Mouse (Mus musculus): ENCODE results near the gene Ddost. TPM values are rescaled to one million over a fixed set of nuclear protein-coding genes. Genes with fewer than 3 reads are reported as not detected.
"Not testable (repeated sequence)": the region's sequence is repeated elsewhere in the genome, so short reads cannot be mapped to it uniquely, and the experiment has no call there.

The Ddost gene
- polyA plus RNA-seq, 1 experiment from 2014 or later = 429 TPM

- not testable (repeated sequence) for H3K4me2 ChIP-seq; H3K27ac ChIP-seq; H3K9me3 ChIP-seq; H3K4me3 ChIP-seq; ATAC-seq (ENCODE audit: borderline replicate concordance, extremely low read depth, low FRiP score, low TSS enrichment); H3K36me3 ChIP-seq; H3K9ac ChIP-seq
- peaks cover 13% of the 10 kb centered on the region for H3K4me1 ChIP-seq
- peaks cover 21% of the 10 kb centered on the region for H3K27me3 ChIP-seq
- 72% methylated on average over 8 of the region's 12 CpGs for WGBS
These were observed 22.6 kb downstream of the Ddost start for GRCm38 (mm10) chr4:138327155-138327554.

- Histone ChIP-seq H3K9me3 (no peaks in the 10 kb centered on the region), H3K9ac (no peak overlapping the region), H3K27ac (no peak overlapping the region; the same call in 1 of the 2 replicates), H3K4me1 (peaks cover 13% of the 10 kb centered on the region), H3K4me3 (peak overlapping the region; percentile 29), H3K4me2 (peak overlapping the region; percentile 43), H3K27me3 (peaks cover 21% of the 10 kb centered on the region), H3K36me3 (no peaks in the 10 kb centered on the region)
- ATAC-seq (ENCODE audit: borderline replicate concordance, extremely low read depth, low FRiP score, low TSS enrichment) = no peak
- WGBS = 62% methylated on average over 7 of the region's 7 CpGs
These were observed 23.5 kb downstream of the Ddost start for GRCm38 (mm10) chr4:138327891-138328470.

- Histone ChIP-seq H3K27ac (no peak overlapping the region), H3K4me3 (no peak overlapping the region), H3K4me1 (peaks cover 6% of the 10 kb centered on the region), H3K36me3 (no peaks in the 10 kb centered on the region), H3K9me3 (no peaks in the 10 kb centered on the region), H3K4me2 (no peak overlapping the region), H3K9ac (no peak overlapping the region), H3K27me3 (peaks cover 21% of the 10 kb centered on the region)
- WGBS = 16% methylated on average over 15 of the region's 15 CpGs
- ATAC-seq (ENCODE audit: borderline replicate concordance, extremely low read depth, low FRiP score, low TSS enrichment) = no peak
These were observed 25.7 kb downstream of the Ddost start for GRCm38 (mm10) chr4:138330264-138330671.

- H3K4me3 ChIP-seq = no peak overlapping the region
- no peak overlapping the region for H3K27ac ChIP-seq
- H3K9me3 ChIP-seq = no peaks in the 10 kb centered on the region
- WGBS = 69% methylated on average over 9 of the region's 9 CpGs
- ATAC-seq (ENCODE audit: borderline replicate concordance, extremely low read depth, low FRiP score, low TSS enrichment) = no peak
- H3K4me1 ChIP-seq = no peaks in the 10 kb centered on the region
- no peak overlapping the region for H3K9ac ChIP-seq
- peaks cover 21% of the 10 kb centered on the region for H3K27me3 ChIP-seq
- H3K36me3 ChIP-seq = no peaks in the 10 kb centered on the region
- no peak overlapping the region for H3K4me2 ChIP-seq
These were observed 27.1 kb downstream of the Ddost start for GRCm38 (mm10) chr4:138331647-138332046.

GRCm38 (mm10) chr4:138333135-138333534 is 28.6 kb downstream of the Ddost start:
- 75% methylated on average over 4 of the region's 4 CpGs for WGBS
- Histone ChIP-seq H3K36me3 (no peaks in the 10 kb centered on the region), H3K27ac (no peak overlapping the region), H3K4me1 (no peaks in the 10 kb centered on the region), H3K9me3 (no peaks in the 10 kb centered on the region), H3K9ac (no peak overlapping the region), H3K27me3 (peaks cover 21% of the 10 kb centered on the region), H3K4me3 (no peak overlapping the region), H3K4me2 (no peak overlapping the region)
- ATAC-seq (ENCODE audit: borderline replicate concordance, extremely low read depth, low FRiP score, low TSS enrichment) = no peak

- H3K27ac ChIP-seq = no peak overlapping the region
- no peak overlapping the region for H3K4me2 ChIP-seq
- WGBS = 74% methylated on average over 12 of the region's 12 CpGs
- H3K27me3 ChIP-seq = peaks cover 19% of the 10 kb centered on the region
- H3K36me3 ChIP-seq = no peaks in the 10 kb centered on the region
- H3K9ac ChIP-seq = no peak overlapping the region
- no peaks in the 10 kb centered on the region for H3K9me3 ChIP-seq
- no peaks in the 10 kb centered on the region for H3K4me1 ChIP-seq
- H3K4me3 ChIP-seq = no peak overlapping the region
- no peak for ATAC-seq (ENCODE audit: borderline replicate concordance, extremely low read depth, low FRiP score, low TSS enrichment)
These were observed 30.5 kb downstream of the Ddost start for GRCm38 (mm10) chr4:138335036-138335435.

GRCm38 (mm10) chr4:138335648-138336047 is 31.1 kb downstream of the Ddost start:
- H3K4me3 ChIP-seq = no peak overlapping the region
- no peaks in the 10 kb centered on the region for H3K4me1 ChIP-seq
- H3K9me3 ChIP-seq = no peaks in the 10 kb centered on the region
- no peak overlapping the region for H3K27ac ChIP-seq
- peaks cover 13% of the 10 kb centered on the region for H3K27me3 ChIP-seq
- WGBS = 85% methylated on average over 6 of the region's 6 CpGs
- no peak overlapping the region for H3K9ac ChIP-seq
- no peaks in the 10 kb centered on the region for H3K36me3 ChIP-seq
- ATAC-seq (ENCODE audit: borderline replicate concordance, extremely low read depth, low FRiP score, low TSS enrichment) = no peak
- H3K4me2 ChIP-seq = no peak overlapping the region

GRCm38 (mm10) chr4:138336876-138337275 is 32.3 kb downstream of the Ddost start:
- WGBS = 54% methylated on average over 5 of the region's 5 CpGs
- Histone ChIP-seq H3K4me1 (no peaks in the 10 kb centered on the region), H3K36me3 (no peaks in the 10 kb centered on the region), H3K9me3 (no peaks in the 10 kb centered on the region), H3K4me2 (no peak overlapping the region), H3K4me3 (no peak overlapping the region), H3K27ac (no peak overlapping the region), H3K27me3 (peaks cover under 1% of the 10 kb centered on the region; the same call in 1 of the 2 replicates), H3K9ac (no peak overlapping the region)
- ATAC-seq (ENCODE audit: borderline replicate concordance, extremely low read depth, low FRiP score, low TSS enrichment) = no peak

GRCm38 (mm10) chr4:138337341-138337740 is 32.8 kb downstream of the Ddost start:
- ATAC-seq (ENCODE audit: borderline replicate concordance, extremely low read depth, low FRiP score, low TSS enrichment) = no peak
- H3K4me2 ChIP-seq = no peak overlapping the region
- H3K4me3 ChIP-seq = no peak overlapping the region
- H3K4me1 ChIP-seq = no peaks in the 10 kb centered on the region
- 53% methylated on average over 9 of the region's 9 CpGs for WGBS
- H3K27ac ChIP-seq = no peak overlapping the region
- H3K36me3 ChIP-seq = no peaks in the 10 kb centered on the region
- H3K27me3 ChIP-seq = no peaks in the 10 kb centered on the region; the same call in 1 of the 2 replicates
- H3K9ac ChIP-seq = no peak overlapping the region
- no peaks in the 10 kb centered on the region for H3K9me3 ChIP-seq

- 0 out of 2 replicates have a peak, but pooled peaks cover 3% of the 10 kb centered on the region for H3K4me1 ChIP-seq
- H3K27ac ChIP-seq = no peak overlapping the region
- H3K27me3 ChIP-seq = no peaks in the 10 kb centered on the region
- no peak overlapping the region for H3K9ac ChIP-seq
- no peak overlapping the region for H3K4me2 ChIP-seq
- H3K9me3 ChIP-seq = no peaks in the 10 kb centered on the region
- H3K4me3 ChIP-seq = no peak overlapping the region
- ATAC-seq (ENCODE audit: borderline replicate concordance, extremely low read depth, low FRiP score, low TSS enrichment) = no peak
- WGBS = 36% methylated on average over 4 of the region's 4 CpGs
- H3K36me3 ChIP-seq = no peaks in the 10 kb centered on the region
These were observed 35.4 kb downstream of the Ddost start for GRCm38 (mm10) chr4:138339963-138340362.

- Histone ChIP-seq H3K4me3 (no peak overlapping the region), H3K36me3 (no peaks in the 10 kb centered on the region), H3K27ac (no peak overlapping the region), H3K4me2 (no peak overlapping the region), H3K4me1 (0 out of 2 replicates have a peak, but pooled peaks cover 5% of the 10 kb centered on the region), H3K9me3 (no peaks in the 10 kb centered on the region), H3K9ac (no peak overlapping the region), H3K27me3 (no peaks in the 10 kb centered on the region)
- no peak for ATAC-seq (ENCODE audit: borderline replicate concordance, extremely low read depth, low FRiP score, low TSS enrichment)
- 53% methylated on average over 8 of the region's 8 CpGs for WGBS
These were observed 36.9 kb downstream of the Ddost start for GRCm38 (mm10) chr4:138341393-138341792.

- ATAC-seq (ENCODE audit: borderline replicate concordance, extremely low read depth, low FRiP score, low TSS enrichment) = no peak
- Histone ChIP-seq H3K4me1 (0 out of 2 replicates have a peak, but pooled peaks cover 5% of the 10 kb centered on the region), H3K27me3 (no peaks in the 10 kb centered on the region), H3K4me3 (no peak overlapping the region), H3K9me3 (no peaks in the 10 kb centered on the region), H3K27ac (no peak overlapping the region), H3K4me2 (no peak overlapping the region), H3K9ac (no peak overlapping the region), H3K36me3 (no peaks in the 10 kb centered on the region)
- WGBS = 79% methylated on average over 7 of the region's 7 CpGs
These were observed 37.5 kb downstream of the Ddost start for GRCm38 (mm10) chr4:138342048-138342447.

All from lung, embryonic 15.5 days (tissue).